Mouse (Mus musculus) ES-Bruce4 (cell line): ENCODE results near the gene Sipa1l2.

Experiments used
- CTCF ChIP-seq: IDR thresholded peaks from one replicate; pipeline ENCODE4 v1.8.1; 2011; ENCODE audit warnings: low read depth, low read length
- EP300 ChIP-seq: IDR thresholded peaks from 2 replicates; pipeline ENCODE4 v1.6.1; 2011; ENCODE audit warnings: low read depth, low read length; ENCODE audit not compliant: insufficient read depth
- POLR2A ChIP-seq: IDR thresholded peaks from one replicate; pipeline ENCODE4 v1.8.1; 2011; ENCODE audit warnings: low read length; ENCODE audit not compliant: insufficient read depth

- TF ChIP-seq CTCF (no peak), POLR2A (no peak), EP300 (no peak)
These were observed 12.9 kb downstream of the Sipa1l2 start for GRCm38 (mm10) chr8:125556706-125557105.
